Mouse (Mus musculus): Measurements from ENCODE around the gene Gcsh.

- no peak for TF ChIP-seq CTCF (IDR thresholded peaks at IDR 0.05; ENCODE audit: low read depth)
- no peak for TF ChIP-seq EP300 (IDR thresholded peaks at IDR 0.05; ENCODE audit: low read depth)
Measured at GRCm38 (mm10) chr8:116942284-116943058, 50.9 kb downstream of the Gcsh start.
